Mouse (Mus musculus) thymus, postnatal 0 days (tissue): ENCODE results near the gene Adat3. TPM values are rescaled to one million over a fixed set of nuclear protein-coding genes. Genes with fewer than 3 reads are reported as not detected.
A peak's percentile ranks its signal among the peaks of the same experiment; 100 is the strongest.

ENCODE experiments used
- DNase-seq: peaks from one replicate; pipeline ENCODE4 v3.0.0-alpha.2; 2015; ENCODE audit warnings: low spot score
- polyA plus RNA-seq: library from polyadenylated mRNA; unstranded; fragments of >200 nt; fragmentation: Nextera tagmentation; extraction: Ambion mirVana; gene quantifications from 2 replicates; pipeline ENCODE4 v1.2.1, GENCODE M21; 2015

Adat3 gene
- 6.9 and 10.2 TPM in 2 replicates for polyA plus RNA-seq

GRCm38 (mm10) chr10:80602698-80603325 is at the start of gene Adat3, which contains the start of gene Scamp4:
Gene Adat3 (plus strand): TSS chr10:80602880.
Gene Scamp4 (plus strand): TSS chr10:80602872.
- DNase-seq: peak; percentile 97

GRCm38 (mm10) chr10:80553575-80553974 is 49.1 kb upstream of the Adat3 start:
- DNase-seq: no peak

- DNase-seq: no peak
These were observed 48.7 kb upstream of the Adat3 start for GRCm38 (mm10) chr10:80553997-80554396.

GRCm38 (mm10) chr10:80557346-80557965 is 45.2 kb upstream of the Adat3 start:
- DNase-seq: peak; percentile 67

- no peak for DNase-seq
These were observed 43.2 kb upstream of the Adat3 start for GRCm38 (mm10) chr10:80559431-80559830.

GRCm38 (mm10) chr10:80560621-80561020 is 42.1 kb upstream of the Adat3 start:
- DNase-seq: no peak

- peak; percentile 96 for DNase-seq
These were observed 41.4 kb upstream of the Adat3 start, which contains the start of gene Rexo1 for GRCm38 (mm10) chr10:80561116-80561944. Gene Rexo1 (minus strand): TSS chr10:80561560.

GRCm38 (mm10) chr10:80566375-80567092 is 36.1 kb upstream of the Adat3 start:
- peak; percentile 89 for DNase-seq

- DNase-seq: no peak
These were observed 33.8 kb upstream of the Adat3 start for GRCm38 (mm10) chr10:80568876-80569275.

GRCm38 (mm10) chr10:80569664-80570066 is 33.0 kb upstream of the Adat3 start:
- DNase-seq: peak; percentile 49

GRCm38 (mm10) chr10:80570419-80570818 is 32.3 kb upstream of the Adat3 start:
- DNase-seq: peak; percentile 33

- DNase-seq: no peak
These were observed 31.5 kb upstream of the Adat3 start for GRCm38 (mm10) chr10:80570871-80571836.

- DNase-seq: no peak
These were observed 30.2 kb upstream of the Adat3 start for GRCm38 (mm10) chr10:80572477-80572876.

- no peak for DNase-seq
These were observed 28.7 kb upstream of the Adat3 start for GRCm38 (mm10) chr10:80573944-80574343.

GRCm38 (mm10) chr10:80574896-80575295 is 27.8 kb upstream of the Adat3 start:
- DNase-seq: no peak

- no peak for DNase-seq
These were observed 26.8 kb upstream of the Adat3 start for GRCm38 (mm10) chr10:80575925-80576324.

- DNase-seq: peak; percentile 61
These were observed 26.1 kb upstream of the Adat3 start for GRCm38 (mm10) chr10:80576351-80577194.

- DNase-seq: peak; percentile 97
These were observed 25.2 kb upstream of the Adat3 start, which contains the start of gene Klf16 for GRCm38 (mm10) chr10:80577195-80578130. Gene Klf16 (minus strand): TSS chr10:80577321.
